Mouse (Mus musculus) liver, postnatal 0 days (tissue): Measurements from ENCODE around the gene Gtf2ird1.

Experiments
- CTCF ChIP-seq: sonication (generic); IDR thresholded peaks from 2 replicates; pipeline ENCODE4 v1.5.1; 2016; ENCODE audit warnings: antibody characterized with exemption, low read depth
- EP300 ChIP-seq: IDR thresholded peaks from 2 replicates; pipeline ENCODE4 v1.6.1; 2016; ENCODE audit warnings: antibody characterized with exemption, low read depth, mild to moderate bottlenecking

DNA sequence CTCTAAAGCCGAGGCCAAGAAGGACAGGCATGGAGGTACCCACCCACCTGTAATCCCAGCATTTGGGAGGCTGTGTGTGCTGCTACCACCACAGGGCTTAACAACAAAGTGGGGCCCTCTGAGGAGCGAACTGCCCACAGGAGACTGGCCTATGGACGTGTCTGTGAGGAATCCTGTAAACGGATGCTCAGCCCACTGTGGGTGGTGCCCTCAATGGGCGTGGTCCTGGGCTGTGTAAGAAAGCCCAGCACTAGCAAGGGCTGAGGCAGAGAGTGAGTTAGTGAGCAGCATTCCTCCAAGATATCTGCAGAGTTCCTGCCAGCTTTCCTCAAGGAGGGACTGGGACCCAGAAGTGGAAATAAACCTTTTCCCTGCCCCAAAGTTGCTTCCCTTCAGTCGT is 62.9 kb downstream of the Gtf2ird1 start:
- TF ChIP-seq CTCF = no peak
- TF ChIP-seq EP300 = no peak
